Mouse (Mus musculus) heart, postnatal 0 days (tissue): Measurements from ENCODE around the gene Ankrd17.

Experiments
- CTCF ChIP-seq: IDR thresholded peaks from 2 replicates; pipeline ENCODE4 v1.5.1; 2016; ENCODE audit warnings: antibody characterized with exemption, control low read depth, low read depth
- EP300 ChIP-seq: IDR thresholded peaks from 2 replicates; pipeline ENCODE4 v1.6.1; 2016; ENCODE audit warnings: antibody characterized with exemption, low read depth

GRCm38 (mm10) chr5:90226696-90227095 is 139.7 kb downstream of the Ankrd17 start:
- TF ChIP-seq CTCF (no peak), EP300 (no peak)
